Mouse (Mus musculus) cerebellum, adult 9-10 months (tissue): ENCODE results near the gene H2-DMb1.

ENCODE experiments used
- DNase-seq: peaks from one replicate; pipeline ENCODE4 v3.0.0; 2022

Gene H2-DMb1

GRCm38 (mm10) chr17:34196941-34197894 lies 44.3 kb downstream of the H2-DMb1 start, which contains the start of gene Psmb8:
Gene Psmb8 (plus strand): TSS chr17:34197721.
- DNase-seq, result peak; percentile 75

GRCm38 (mm10) chr17:34197904-34198520 lies 45.1 kb downstream of the H2-DMb1 start:
- DNase-seq, result no peak

GRCm38 (mm10) chr17:34198521-34198912 lies 45.6 kb downstream of the H2-DMb1 start:
- no peak for DNase-seq

GRCm38 (mm10) chr17:34199050-34199619 lies 46.3 kb downstream of the H2-DMb1 start:
- DNase-seq, result no peak

GRCm38 (mm10) chr17:34200047-34200446 lies 47.2 kb downstream of the H2-DMb1 start:
- DNase-seq, result no peak

GRCm38 (mm10) chr17:34200772-34201505 lies 48.1 kb downstream of the H2-DMb1 start:
- DNase-seq, result no peak

- DNase-seq, result no peak
Measured at GRCm38 (mm10) chr17:34201506-34202055, 48.7 kb downstream of the H2-DMb1 start.

- DNase-seq, result no peak
Measured at GRCm38 (mm10) chr17:34202760-34203442, 50.0 kb downstream of the H2-DMb1 start.

- no peak for DNase-seq
Measured at GRCm38 (mm10) chr17:34203444-34203843, 50.6 kb downstream of the H2-DMb1 start, which contains the start of gene Tap2. Gene Tap2 (plus strand): TSS chr17:34203527.

GRCm38 (mm10) chr17:34204303-34205010 lies 51.6 kb downstream of the H2-DMb1 start:
- DNase-seq, result peak; percentile 75

GRCm38 (mm10) chr17:34205021-34205745 lies 52.3 kb downstream of the H2-DMb1 start:
- no peak for DNase-seq

GRCm38 (mm10) chr17:34205746-34206176 lies 52.9 kb downstream of the H2-DMb1 start:
- DNase-seq, result peak; percentile 28

- no peak for DNase-seq
Measured at GRCm38 (mm10) chr17:34206731-34207130, 53.9 kb downstream of the H2-DMb1 start.

- no peak for DNase-seq
Measured at GRCm38 (mm10) chr17:34207456-34207855, 54.6 kb downstream of the H2-DMb1 start.

- DNase-seq, result no peak
Measured at GRCm38 (mm10) chr17:34207866-34208265, 55.0 kb downstream of the H2-DMb1 start.

- no peak for DNase-seq
Measured at GRCm38 (mm10) chr17:34208421-34208820, 55.5 kb downstream of the H2-DMb1 start.

GRCm38 (mm10) chr17:34209680-34210079 lies 56.8 kb downstream of the H2-DMb1 start:
- DNase-seq, result no peak
